Mouse (Mus musculus) liver, adult 2 months (tissue): ENCODE measurements around the gene Ccsap. TPM values are rescaled to one million over a fixed set of nuclear protein-coding genes. Genes with fewer than 3 reads are reported as not detected.

ENCODE experiments used
- DNase-seq: peaks from one replicate; pipeline ENCODE4 v3.0.0-alpha.2; 2011; ENCODE audit warnings: low read depth, low spot score; ENCODE audit errors: extremely low read depth
- H3K27ac ChIP-seq: fragments of 200-500 bp; replicated peaks from 2 replicates; pipeline ENCODE4 v1.5.1; 2012; ENCODE audit warnings: low read depth, mild to moderate bottlenecking, control low read depth, inconsistent platforms, low read length; ENCODE audit not compliant: insufficient read depth
- H3K27me3 ChIP-seq: fragments of 200-500 bp; 2 replicates; pipeline ENCODE4 v1.6.1; 2012; ENCODE audit warnings: mild to moderate bottlenecking, moderate library complexity, low read length, inconsistent platforms; ENCODE audit not compliant: control insufficient read depth, insufficient read depth
- H3K36me3 ChIP-seq: fragments of 200-500 bp; 2 replicates; pipeline ENCODE4 v1.6.1; 2012; ENCODE audit warnings: low read length, inconsistent platforms; ENCODE audit not compliant: control insufficient read depth, insufficient read depth
- H3K4me1 ChIP-seq: fragments of 200-500 bp; 2 replicates; pipeline ENCODE4 v1.6.1; 2011; ENCODE audit warnings: low read length; ENCODE audit not compliant: control insufficient read depth, insufficient read depth
- H3K4me3 ChIP-seq: fragments of 200-500 bp; 2 replicates; pipeline ENCODE4 v1.5.1; 2011; ENCODE audit warnings: low read depth, mild to moderate bottlenecking, control low read depth, low read length, moderate library complexity; ENCODE audit not compliant: insufficient read depth
- H3K79me2 ChIP-seq: fragments of 200-500 bp; 2 replicates; pipeline ENCODE4 v1.6.1; 2012; ENCODE audit warnings: inconsistent platforms, mild to moderate bottlenecking, low read length, moderate library complexity; ENCODE audit not compliant: control insufficient read depth, insufficient read depth
- H3K9ac ChIP-seq: fragments of 200-500 bp; 2 replicates; pipeline ENCODE4 v1.6.1; 2012; ENCODE audit warnings: low read depth, mild to moderate bottlenecking, control low read depth, inconsistent platforms, low read length
- CTCF ChIP-seq: fragments of 200-500 bp; IDR thresholded peaks from 2 replicates; pipeline ENCODE4 v1.5.1; 2011; ENCODE audit warnings: low read depth, low read length, control low read depth
- POLR2A ChIP-seq: fragments of 200-500 bp; IDR thresholded peaks from 2 replicates; pipeline ENCODE4 v1.6.1; 2011; ENCODE audit warnings: low read length, control low read depth; ENCODE audit not compliant: insufficient read depth; ENCODE audit errors: extremely low read depth
- WGBS: fragments of 180-500 bp; shearing (Covaris S2); methylation state at CpG from one replicate; pipeline ENCODE4 v1.1.7; 2018; 5-methylcytosine and 5-hydroxymethylcytosine counted together
- polyA plus RNA-seq: library from polyadenylated mRNA; depleted of rRNA; stranded (reverse); fragments of >200 nt; gene quantifications from 2 replicates; pipeline ENCODE4 v1.2.3, GENCODE M21; 2012
- total RNA-seq: library from RNA; depleted of rRNA; stranded (reverse); fragments of >200 nt; gene quantifications from 2 replicates; pipeline ENCODE4 v1.2.3, GENCODE M21; 2014

The Ccsap gene
- total and polyA plus RNA-seq, 2 experiments: 0.09 to 0.12 TPM

GRCm38 (mm10) chr8:123858574-123858940 is 1.5 kb downstream of the Ccsap start:
- Histone ChIP-seq H3K36me3 (no peaks in the 10 kb centered on the region), H3K79me2 (no peaks in the 10 kb centered on the region), H3K27ac (no peak overlapping the region), H3K4me1 (0 out of 2 replicates have a peak, but pooled peaks cover 4% of the 10 kb centered on the region), H3K4me3 (peak overlapping the region; percentile 79), H3K9ac (peak overlapping the region; percentile 66), H3K27me3 (no peaks in the 10 kb centered on the region)
- TF ChIP-seq POLR2A: no peak
- TF ChIP-seq CTCF: no peak
- no peak for DNase-seq
- WGBS: 5% methylated on average over 17 of the region's 17 CpGs

GRCm38 (mm10) chr8:123857361-123857760 is 2.6 kb downstream of the Ccsap start:
- no peak overlapping the region for H3K27ac ChIP-seq
- no peak for DNase-seq
- 0 out of 2 replicates have a peak, but pooled peaks cover 4% of the 10 kb centered on the region for H3K4me1 ChIP-seq
- H3K9ac ChIP-seq: no peak overlapping the region
- TF ChIP-seq POLR2A (no peak), CTCF (no peak)
- H3K36me3 ChIP-seq: no peaks in the 10 kb centered on the region
- H3K27me3 ChIP-seq: no peaks in the 10 kb centered on the region
- no peaks in the 10 kb centered on the region for H3K79me2 ChIP-seq
- no peak overlapping the region for H3K4me3 ChIP-seq
- WGBS: 91% methylated on average over 3 of the region's 3 CpGs

GRCm38 (mm10) chr8:123854733-123855475 is 5.1 kb downstream of the Ccsap start:
- TF ChIP-seq CTCF: no peak
- TF ChIP-seq POLR2A: no peak
- no peaks in the 10 kb centered on the region for H3K27me3 ChIP-seq
- no peak overlapping the region for H3K27ac ChIP-seq
- DNase-seq: no peak
- no peaks in the 10 kb centered on the region for H3K36me3 ChIP-seq
- 0 out of 2 replicates have a peak, but pooled peaks cover 4% of the 10 kb centered on the region for H3K4me1 ChIP-seq
- H3K4me3 ChIP-seq: no peak overlapping the region
- WGBS: 91% methylated on average over 9 of the region's 9 CpGs
- H3K79me2 ChIP-seq: no peaks in the 10 kb centered on the region
- H3K9ac ChIP-seq: no peak overlapping the region

GRCm38 (mm10) chr8:123854252-123854651 is 5.8 kb downstream of the Ccsap start:
- Histone ChIP-seq H3K79me2 (no peaks in the 10 kb centered on the region), H3K4me3 (no peak overlapping the region), H3K9ac (no peak overlapping the region), H3K4me1 (0 out of 2 replicates have a peak, but pooled peaks cover 4% of the 10 kb centered on the region), H3K27me3 (no peaks in the 10 kb centered on the region), H3K27ac (no peak overlapping the region), H3K36me3 (no peaks in the 10 kb centered on the region)
- no peak for DNase-seq
- TF ChIP-seq CTCF (no peak), POLR2A (no peak)
- 87% methylated on average over 1 of the region's 1 CpGs for WGBS

GRCm38 (mm10) chr8:123851590-123851989 is 8.4 kb downstream of the Ccsap start:
- Histone ChIP-seq H3K4me3 (no peak overlapping the region), H3K79me2 (no peaks in the 10 kb centered on the region), H3K27me3 (no peaks in the 10 kb centered on the region), H3K4me1 (no peaks in the 10 kb centered on the region), H3K36me3 (no peaks in the 10 kb centered on the region), H3K9ac (no peak overlapping the region), H3K27ac (no peak overlapping the region)
- WGBS: 78% methylated on average over 5 of the region's 5 CpGs
- DNase-seq: no peak
- TF ChIP-seq POLR2A (no peak), CTCF (no peak)

- no peaks in the 10 kb centered on the region for H3K79me2 ChIP-seq
- H3K9ac ChIP-seq: no peak overlapping the region
- H3K4me3 ChIP-seq: no peak overlapping the region
- no peak overlapping the region for H3K27ac ChIP-seq
- no peaks in the 10 kb centered on the region for H3K36me3 ChIP-seq
- WGBS: 88% methylated on average over 4 of the region's 4 CpGs
- TF ChIP-seq POLR2A (no peak), CTCF (no peak)
- no peaks in the 10 kb centered on the region for H3K4me1 ChIP-seq
- DNase-seq: no peak
- no peaks in the 10 kb centered on the region for H3K27me3 ChIP-seq
Observed at GRCm38 (mm10) chr8:123849352-123849751, 10.7 kb downstream of the Ccsap start.
